Mouse (Mus musculus): ENCODE measurements around the gene Acsl1.

- TF ChIP-seq CTCF (IDR thresholded peaks at IDR 0.05; ENCODE audit: control insufficient read depth, insufficient read depth, low read length), result no peak
- TF ChIP-seq POLR2A (IDR thresholded peaks at IDR 0.05; ENCODE audit: borderline replicate concordance, control insufficient read depth, low read depth, low read length), result no peak
Measured at GRCm38 (mm10) chr8:46526098-46526497, 55.3 kb downstream of the Acsl1 start.

Data from bone marrow, adult 2 months (tissue).